Mouse (Mus musculus) embryonic facial prominence, embryonic 13.5 days (tissue): ENCODE data around the gene Elovl7. TPM values are rescaled to one million over a fixed set of nuclear protein-coding genes. Genes with fewer than 3 reads are reported as not detected.

Experiments used
- ATAC-seq: fragments of 200-750 bp; cut with Nextera tagmentation; 2 replicates; pipeline ENCODE4 v1.8.0; 2017; ENCODE audit warnings: low read depth; ENCODE audit not compliant: insufficient number of reproducible peaks, insufficient read depth, low FRiP score, low TSS enrichment
- H3K27ac ChIP-seq: fragments of 300-500 bp; sonication (generic); 2 replicates; pipeline ENCODE4 v1.5.1; 2015; ENCODE audit warnings: moderate library complexity, mild to moderate bottlenecking, inconsistent platforms
- H3K27me3 ChIP-seq: fragments of 300-500 bp; sonication (generic); 2 replicates; pipeline ENCODE4 v1.6.1; 2015; ENCODE audit warnings: mild to moderate bottlenecking, inconsistent platforms
- H3K36me3 ChIP-seq: fragments of 300-500 bp; sonication (generic); 2 replicates; pipeline ENCODE4 v1.6.1; 2015; ENCODE audit warnings: mild to moderate bottlenecking, inconsistent platforms
- H3K4me1 ChIP-seq: fragments of 300-500 bp; sonication (generic); 2 replicates; pipeline ENCODE4 v1.6.1; 2015; ENCODE audit warnings: inconsistent platforms
- H3K4me2 ChIP-seq: fragments of 300-500 bp; sonication (generic); 2 replicates; pipeline ENCODE4 v1.6.1; 2015; ENCODE audit warnings: moderate library complexity, mild to moderate bottlenecking, inconsistent platforms
- H3K4me3 ChIP-seq: fragments of 300-500 bp; sonication (generic); 2 replicates; pipeline ENCODE4 v1.5.1; 2015; ENCODE audit warnings: mild to moderate bottlenecking, inconsistent platforms
- H3K9ac ChIP-seq: fragments of 300-500 bp; sonication (generic); 2 replicates; pipeline ENCODE4 v1.6.1; 2015; ENCODE audit warnings: mild to moderate bottlenecking, inconsistent platforms
- H3K9me3 ChIP-seq: fragments of 300-500 bp; sonication (generic); 2 replicates; pipeline ENCODE4 v1.6.1; 2016; ENCODE audit warnings: inconsistent platforms
- WGBS: fragments of 180-500 bp; shearing (Covaris S2); methylation state at CpG from one replicate; pipeline ENCODE4 v1.1.7; 2015; ENCODE audit warnings: mixed read lengths; 5-methylcytosine and 5-hydroxymethylcytosine counted together
- polyA plus RNA-seq: library from polyadenylated mRNA; unstranded; fragments of >200 nt; fragmentation: Nextera tagmentation; extraction: Ambion mirVana; gene quantifications from 2 replicates; pipeline ENCODE4 v1.2.1, GENCODE M21; 2015

The Elovl7 gene
- polyA plus RNA-seq, 1 experiment from 2014 or later, result 3.3 TPM

DNA sequence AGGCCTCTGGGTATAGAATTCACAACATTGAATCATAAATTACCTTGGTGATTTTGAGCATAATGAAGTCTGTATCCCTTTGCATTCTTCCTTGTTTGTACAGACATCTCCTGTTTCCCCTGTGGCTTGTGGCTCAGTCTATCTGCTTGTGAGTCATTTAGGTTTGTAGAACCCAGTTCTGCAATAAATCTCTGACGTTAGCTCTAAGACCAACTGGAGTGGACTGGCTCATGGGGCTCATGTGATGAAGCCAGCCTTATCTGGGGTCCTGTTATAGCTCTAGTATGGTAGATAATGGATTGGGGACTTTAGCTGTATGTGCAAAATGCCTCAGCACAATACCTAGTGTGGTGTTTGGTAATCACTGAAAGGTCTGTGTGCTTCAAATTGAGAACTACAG lies 89.6 kb downstream of the Elovl7 start:
- H3K4me2 ChIP-seq, result no peak overlapping the region
- ATAC-seq, result no peak
- H3K4me3 ChIP-seq, result no peak overlapping the region
- H3K4me1 ChIP-seq, result peaks cover 29% of the 10 kb centered on the region
- H3K9me3 ChIP-seq, result no peaks in the 10 kb centered on the region
- H3K36me3 ChIP-seq, result no peaks in the 10 kb centered on the region
- no peak overlapping the region for H3K9ac ChIP-seq
- no peaks in the 10 kb centered on the region; the same call in 1 of the 2 replicates for H3K27me3 ChIP-seq
- WGBS, result 55% methylated on average over 1 of the region's 1 CpGs
- no peak overlapping the region for H3K27ac ChIP-seq

DNA sequence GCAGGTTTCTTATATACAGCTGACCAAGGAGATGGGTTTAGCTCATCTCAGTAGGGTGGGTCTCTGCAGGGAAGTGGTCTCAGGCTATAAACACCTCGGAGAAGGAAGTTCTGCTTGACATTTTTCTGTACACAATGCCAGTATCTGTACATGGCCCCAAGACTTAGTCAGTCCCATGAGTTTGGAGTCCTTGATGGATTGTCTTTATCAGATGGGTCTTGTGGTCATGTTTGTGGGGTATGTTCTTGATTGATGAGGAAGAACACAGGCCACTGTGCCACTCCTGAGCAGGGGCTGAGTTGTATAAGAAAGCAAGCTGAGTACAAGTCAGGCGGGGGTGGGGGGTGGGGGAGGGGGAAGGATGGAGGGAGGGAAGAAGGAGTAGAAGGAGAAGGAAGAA lies 90.5 kb downstream of the Elovl7 start:
- 45% methylated on average over 2 of the region's 2 CpGs for WGBS
- H3K4me2 ChIP-seq, result no peak overlapping the region
- H3K27me3 ChIP-seq, result no peaks in the 10 kb centered on the region; the same call in 1 of the 2 replicates
- no peak for ATAC-seq
- peaks cover 29% of the 10 kb centered on the region for H3K4me1 ChIP-seq
- H3K9me3 ChIP-seq, result no peaks in the 10 kb centered on the region
- no peak overlapping the region for H3K4me3 ChIP-seq
- no peaks in the 10 kb centered on the region for H3K36me3 ChIP-seq
- H3K27ac ChIP-seq, result no peak overlapping the region
- no peak overlapping the region for H3K9ac ChIP-seq

DNA sequence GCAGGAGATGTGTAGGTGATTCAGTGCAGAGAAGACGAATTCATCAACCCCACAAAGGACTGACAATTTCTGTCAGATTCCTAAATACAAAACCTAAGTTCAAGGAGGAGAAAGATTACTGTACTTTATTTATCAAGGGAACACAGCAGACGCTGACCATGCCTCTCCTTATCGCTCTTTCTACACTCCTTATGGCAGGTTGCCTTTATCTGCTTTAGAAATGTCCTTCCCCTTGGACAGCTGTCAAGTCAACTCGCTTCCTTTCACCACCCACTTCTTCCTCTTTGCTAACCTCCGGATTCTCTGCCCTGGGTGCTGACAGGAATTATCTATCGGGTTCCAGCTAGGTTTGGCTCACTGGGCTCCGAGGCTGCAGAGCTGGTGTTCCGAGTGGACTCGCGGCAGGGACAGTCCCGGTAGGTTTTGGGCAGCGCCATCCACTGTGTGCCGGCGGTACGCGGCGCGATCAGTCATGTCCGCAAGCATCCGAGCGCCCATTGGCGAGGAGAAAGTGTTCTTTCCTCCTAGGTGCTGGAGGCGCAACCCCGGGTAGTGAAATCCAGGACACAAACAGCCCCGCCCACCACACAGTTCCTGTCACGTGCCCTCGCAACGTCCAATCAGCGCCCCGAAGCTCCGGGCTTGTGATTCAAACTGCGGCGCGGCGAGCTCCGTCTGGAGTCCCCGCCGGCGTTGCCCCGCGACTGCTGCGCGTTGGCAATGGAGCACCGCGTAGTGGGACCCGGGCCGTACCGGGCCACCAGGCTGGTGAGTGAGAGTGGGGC lies 101.7 kb downstream of the Elovl7 start, which contains the start of gene Depdc1b:
Depdc1b (plus strand) TSS at position 631 of the 785 bp plus-strand sequence.
- ATAC-seq, result peak; percentile 91
- under 1% methylated on average over 48 of the region's 48 CpGs for WGBS
- Histone ChIP-seq H3K4me2 (peak within 1 kb of the TSS; percentile 96), H3K9me3 (no peaks in the 10 kb centered on the region), H3K27me3 (no peaks in the 10 kb centered on the region), H3K27ac (no peak within 1 kb of the TSS), H3K4me3 (peak within 1 kb of the TSS; percentile 74), H3K9ac (peak within 1 kb of the TSS; percentile 81), H3K4me1 (peaks cover 19% of the 10 kb centered on the region), H3K36me3 (0 out of 2 replicates have a peak, but pooled peaks cover 3% of the 10 kb centered on the region)

DNA sequence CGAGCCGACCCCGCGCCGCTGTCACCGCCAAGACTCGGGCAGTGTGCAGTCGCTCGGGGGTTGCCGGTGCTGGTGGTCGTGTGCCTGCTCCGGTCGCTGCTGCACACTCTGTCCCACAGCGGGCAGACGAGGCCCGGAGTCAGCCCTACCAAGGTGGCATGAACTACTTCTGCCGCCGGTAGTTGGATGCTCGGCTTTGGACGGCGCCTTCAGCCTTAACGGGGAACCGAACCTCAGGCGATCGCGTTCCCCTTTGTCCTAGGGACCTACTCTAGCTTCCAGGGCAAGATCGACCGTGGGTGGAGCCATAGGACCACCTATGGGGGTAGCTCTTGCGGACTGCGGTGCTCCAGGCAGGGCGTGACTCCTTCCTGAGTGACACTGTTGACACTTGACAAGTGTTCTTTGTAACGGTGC lies 102.3 kb downstream of the Elovl7 start:
- Histone ChIP-seq H3K4me1 (peaks cover 19% of the 10 kb centered on the region), H3K4me2 (peak overlapping the region; percentile 96), H3K36me3 (0 out of 2 replicates have a peak, but pooled peaks cover 3% of the 10 kb centered on the region), H3K27ac (no peak overlapping the region), H3K9me3 (no peaks in the 10 kb centered on the region), H3K4me3 (peak overlapping the region; percentile 74), H3K27me3 (no peaks in the 10 kb centered on the region), H3K9ac (peak overlapping the region; percentile 81)
- WGBS, result 0% methylated on average over 32 of the region's 32 CpGs
- ATAC-seq, result peak; percentile 28; the same call in 1 of the 2 replicates

DNA sequence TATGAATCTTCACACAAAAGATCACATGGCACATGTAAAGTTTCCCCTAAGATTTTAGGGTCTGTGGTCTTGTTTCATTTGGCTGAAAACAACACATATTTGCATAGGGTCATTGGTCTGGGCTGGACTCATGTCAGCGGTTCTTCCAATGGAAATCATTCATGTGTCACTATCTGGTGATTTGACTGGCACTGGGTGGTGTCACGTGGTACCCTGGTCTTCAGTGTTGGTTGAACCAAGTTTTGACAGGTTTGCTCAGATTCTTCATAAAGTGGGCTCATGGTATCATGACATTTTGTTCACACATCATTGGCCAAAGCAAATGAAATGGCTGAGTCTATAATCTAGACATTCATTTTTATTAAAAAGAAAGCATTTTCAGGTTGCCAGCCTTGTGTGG lies 103.2 kb downstream of the Elovl7 start:
- peak overlapping the region; percentile 74 for H3K4me3 ChIP-seq
- no peaks in the 10 kb centered on the region for H3K9me3 ChIP-seq
- WGBS, result 84% methylated on average over 2 of the region's 2 CpGs
- no peak overlapping the region for H3K27ac ChIP-seq
- 0 out of 2 replicates have a peak, but pooled peaks cover 3% of the 10 kb centered on the region for H3K36me3 ChIP-seq
- H3K4me2 ChIP-seq, result peak overlapping the region; percentile 96
- H3K4me1 ChIP-seq, result peaks cover 19% of the 10 kb centered on the region
- ATAC-seq, result no peak
- H3K9ac ChIP-seq, result no peak overlapping the region
- H3K27me3 ChIP-seq, result no peaks in the 10 kb centered on the region

DNA sequence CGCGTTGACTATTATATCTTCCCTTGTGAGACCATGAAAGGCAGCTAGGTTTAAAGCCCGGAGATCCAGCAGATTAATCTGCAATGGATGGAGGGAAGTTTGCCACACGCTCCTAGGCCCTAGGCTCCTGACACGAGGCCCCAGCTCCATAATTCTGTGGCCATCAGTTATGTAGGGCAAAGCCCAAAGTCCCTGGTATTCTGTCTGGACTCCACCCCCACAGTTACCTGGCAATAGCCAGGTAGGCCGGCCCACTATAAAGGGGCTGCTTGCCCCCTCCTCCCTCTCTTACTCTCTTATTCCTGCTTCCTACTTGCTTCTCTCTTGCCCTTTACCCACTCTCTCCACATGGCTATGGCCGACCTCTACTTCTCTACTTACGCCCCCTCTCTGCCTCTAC lies 104.8 kb downstream of the Elovl7 start:
- no peak for ATAC-seq
- Histone ChIP-seq H3K4me1 (peaks cover 22% of the 10 kb centered on the region), H3K9me3 (no peaks in the 10 kb centered on the region), H3K27ac (no peak overlapping the region), H3K4me2 (no peak overlapping the region), H3K27me3 (no peaks in the 10 kb centered on the region), H3K36me3 (peaks cover 3% of the 10 kb centered on the region; the same call in 1 of the 2 replicates), H3K4me3 (no peak overlapping the region), H3K9ac (no peak overlapping the region)
- WGBS, result 91% methylated on average over 8 of the region's 8 CpGs

DNA sequence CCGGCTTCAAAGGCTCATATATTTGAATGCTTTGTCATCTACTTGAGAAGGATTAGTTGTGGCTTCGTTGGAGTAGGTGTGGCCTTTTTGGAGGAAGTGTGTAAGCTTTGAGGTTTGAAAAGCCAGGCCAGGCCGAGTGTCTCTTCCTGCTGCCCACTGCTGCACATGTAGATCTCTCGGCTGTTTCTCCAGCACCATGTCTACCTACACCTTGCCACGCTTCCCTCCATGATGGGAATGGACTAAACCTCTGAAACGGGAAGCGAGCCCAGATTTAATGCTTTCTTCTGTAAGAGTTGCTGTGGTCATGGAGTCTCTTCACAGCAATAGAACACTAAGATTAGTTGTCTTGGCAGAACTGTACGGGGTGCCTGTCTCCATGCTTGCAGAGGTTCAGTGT lies 106.0 kb downstream of the Elovl7 start:
- H3K4me3 ChIP-seq, result no peak overlapping the region
- no peaks in the 10 kb centered on the region for H3K9me3 ChIP-seq
- ATAC-seq, result no peak
- H3K27ac ChIP-seq, result no peak overlapping the region
- H3K27me3 ChIP-seq, result no peaks in the 10 kb centered on the region
- peaks cover 22% of the 10 kb centered on the region for H3K4me1 ChIP-seq
- no peak overlapping the region for H3K9ac ChIP-seq
- WGBS, result 92% methylated on average over 8 of the region's 8 CpGs
- H3K4me2 ChIP-seq, result no peak overlapping the region
- peaks cover 15% of the 10 kb centered on the region; the same call in 1 of the 2 replicates for H3K36me3 ChIP-seq

DNA sequence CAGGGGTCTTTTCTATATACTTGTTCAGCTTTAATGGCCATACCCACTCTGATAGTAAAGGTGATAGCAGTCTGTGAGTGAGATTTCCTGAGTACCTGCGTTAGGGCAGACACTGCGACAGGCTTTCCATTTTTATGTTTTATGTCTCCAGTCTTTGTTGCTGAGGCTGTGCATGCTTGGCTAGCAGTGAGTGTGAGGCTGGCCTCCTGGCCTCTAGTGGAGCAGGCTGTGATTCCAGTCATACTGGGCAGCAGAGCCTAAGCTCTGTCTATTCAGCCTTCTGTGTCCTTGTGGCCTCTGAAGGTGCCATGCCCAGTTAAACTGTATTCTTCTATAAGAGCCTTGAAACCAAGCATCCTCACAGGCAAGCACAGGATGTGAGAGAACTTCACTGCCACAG lies 108.3 kb downstream of the Elovl7 start:
- Histone ChIP-seq H3K27me3 (no peaks in the 10 kb centered on the region), H3K4me2 (no peak overlapping the region), H3K36me3 (peaks cover 32% of the 10 kb centered on the region; the same call in 1 of the 2 replicates), H3K4me1 (peaks cover 6% of the 10 kb centered on the region; the same call in 1 of the 2 replicates), H3K4me3 (no peak overlapping the region), H3K27ac (no peak overlapping the region), H3K9me3 (no peaks in the 10 kb centered on the region), H3K9ac (no peak overlapping the region)
- 95% methylated on average over 2 of the region's 2 CpGs for WGBS
- no peak for ATAC-seq

DNA sequence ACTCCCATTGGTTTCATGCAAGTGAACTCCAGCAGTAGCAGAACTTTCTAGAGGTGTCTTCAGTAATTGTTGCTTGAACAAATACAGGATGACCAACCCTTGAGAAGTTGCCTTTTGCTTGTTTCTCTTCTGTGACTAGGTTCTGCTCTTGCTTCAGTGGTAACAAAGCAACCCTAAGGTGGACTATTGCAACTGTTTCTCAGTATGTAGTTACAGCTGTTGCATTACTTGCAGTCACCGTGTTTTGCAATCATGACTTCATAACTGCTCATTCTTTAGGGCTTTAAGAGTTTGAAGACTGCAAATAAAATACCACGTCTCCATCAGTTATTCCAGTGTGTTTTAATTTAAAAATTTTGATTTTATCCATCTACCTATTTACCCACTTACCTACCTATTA lies 109.1 kb downstream of the Elovl7 start:
- peaks cover 32% of the 10 kb centered on the region; the same call in 1 of the 2 replicates for H3K36me3 ChIP-seq
- no peak for ATAC-seq
- H3K27ac ChIP-seq, result no peak overlapping the region
- no peak overlapping the region for H3K4me2 ChIP-seq
- no peak overlapping the region for H3K4me3 ChIP-seq
- H3K9ac ChIP-seq, result no peak overlapping the region
- 92% methylated on average over 2 of the region's 2 CpGs for WGBS
- no peaks in the 10 kb centered on the region for H3K27me3 ChIP-seq
- no peaks in the 10 kb centered on the region for H3K9me3 ChIP-seq
- 0 out of 2 replicates have a peak, but pooled peaks cover 2% of the 10 kb centered on the region for H3K4me1 ChIP-seq

DNA sequence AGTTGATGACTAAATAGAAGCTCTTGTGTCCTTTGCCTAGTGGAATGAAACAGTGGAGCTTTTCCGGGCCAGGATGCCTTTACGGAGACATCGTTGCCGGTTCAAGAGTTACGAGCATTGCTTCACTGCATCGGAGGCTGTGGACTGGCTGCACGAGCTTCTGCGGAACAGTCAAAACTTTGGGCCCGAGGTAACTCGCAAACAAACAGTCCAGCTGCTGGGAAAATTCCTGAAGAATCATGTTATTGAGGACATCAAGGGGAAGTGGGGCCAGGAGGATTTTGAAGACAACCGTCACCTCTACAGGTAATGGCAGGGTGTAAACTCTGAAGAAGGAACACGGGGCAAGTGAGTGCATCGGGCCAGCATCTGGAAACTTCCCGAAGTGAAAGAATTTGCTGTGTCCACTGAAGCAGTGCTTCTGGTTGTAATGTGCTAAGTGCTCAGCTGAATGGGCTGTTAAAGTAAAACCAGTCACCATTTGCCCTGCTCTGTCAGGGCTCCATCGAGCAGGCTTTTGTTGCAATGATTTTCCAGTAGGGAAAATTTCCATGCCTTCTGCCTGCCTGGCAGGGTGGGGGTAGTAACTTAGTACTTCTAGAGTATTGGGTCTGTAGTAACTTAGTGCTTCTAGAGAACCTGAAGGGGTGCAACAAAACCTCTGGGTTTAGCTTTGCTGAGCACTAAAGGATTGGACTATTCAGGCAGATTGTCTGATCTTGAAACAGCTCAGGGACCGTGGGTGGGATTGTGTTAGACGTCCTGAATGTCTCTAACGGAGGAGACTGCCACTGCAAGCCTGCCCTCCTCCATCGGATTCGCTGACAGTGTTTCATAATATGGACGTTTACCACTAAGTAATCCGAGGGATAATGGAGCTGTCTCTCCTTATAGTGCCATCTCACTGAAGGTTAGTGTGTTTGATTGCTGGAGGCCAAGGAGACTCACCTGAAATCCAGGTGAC lies 109.9 kb downstream of the Elovl7 start:
- Histone ChIP-seq H3K27me3 (no peaks in the 10 kb centered on the region), H3K36me3 (peaks cover 32% of the 10 kb centered on the region; the same call in 1 of the 2 replicates), H3K4me3 (no peak overlapping the region), H3K27ac (no peak overlapping the region), H3K4me1 (0 out of 2 replicates have a peak, but pooled peaks cover 2% of the 10 kb centered on the region), H3K4me2 (no peak overlapping the region), H3K9me3 (no peaks in the 10 kb centered on the region), H3K9ac (no peak overlapping the region)
- ATAC-seq, result no peak
- WGBS, result 92% methylated on average over 22 of the region's 22 CpGs

DNA sequence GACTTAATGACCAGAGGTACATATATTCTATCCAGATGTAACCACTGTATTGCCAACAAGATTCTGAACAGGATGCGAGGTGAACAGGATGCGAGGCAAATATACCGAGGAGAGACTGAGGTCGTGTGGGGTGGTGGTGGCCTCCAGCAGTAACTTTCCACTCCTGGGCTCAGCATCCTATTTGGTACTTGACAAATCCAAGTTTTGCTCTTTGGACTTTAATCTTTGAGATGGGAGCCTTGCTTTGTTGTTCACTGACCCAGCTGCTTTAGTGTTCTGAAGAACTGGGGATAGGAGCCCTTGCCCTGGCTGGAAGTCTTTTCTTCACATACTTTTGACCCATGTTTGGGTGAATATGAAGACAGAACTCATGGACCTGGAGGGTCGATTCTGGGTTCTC lies 111.7 kb downstream of the Elovl7 start:
- Histone ChIP-seq H3K9ac (no peak overlapping the region), H3K27me3 (no peaks in the 10 kb centered on the region), H3K4me3 (no peak overlapping the region), H3K36me3 (peaks cover 29% of the 10 kb centered on the region; the same call in 1 of the 2 replicates), H3K27ac (no peak overlapping the region), H3K4me2 (no peak overlapping the region), H3K4me1 (0 out of 2 replicates have a peak, but pooled peaks cover 2% of the 10 kb centered on the region), H3K9me3 (no peaks in the 10 kb centered on the region)
- no peak for ATAC-seq
- 85% methylated on average over 5 of the region's 5 CpGs for WGBS
